Mouse (Mus musculus) frontal cortex, adult 2 months (tissue): ENCODE results near the gene Vmn1r202. TPM values are rescaled to one million over a fixed set of nuclear protein-coding genes. Genes with fewer than 3 reads are reported as not detected.
"Not testable (repeated sequence)": the region's sequence is repeated elsewhere in the genome, so short reads cannot be mapped to it uniquely, and the experiment has no call there.

Experiments
- DNase-seq, 2 experiments: peaks; one replicate each; pipeline ENCODE4 v3.0.0; 2022; ENCODE audit warnings: low spot score in 1 of 2; ENCODE audit errors: extremely low spot score in 1 of 2
- polyA plus RNA-seq: library from polyadenylated mRNA; depleted of rRNA; stranded (reverse); fragments of >200 nt; gene quantifications from 2 replicates; pipeline ENCODE4 v1.2.3, GENCODE M21; 2012; rRNA removed

The Vmn1r202 gene
- not detected in 2 replicates for polyA plus RNA-seq

GRCm38 (mm10) chr13:22505281-22505680 is at the start of gene Vmn1r202:
Vmn1r202 (minus strand) TSS chr13:22505381.
- no peak for DNase-seq

- DNase-seq = not testable (repeated sequence)
These were observed 47.7 kb upstream of the Vmn1r202 start, which contains the start of gene Vmn1r204 for GRCm38 (mm10) chr13:22552898-22553297. Vmn1r204 (plus strand) TSS chr13:22553198.

- no peak for DNase-seq
These were observed 12.6 kb upstream of the Vmn1r202 start, which contains the start of gene Vmn1r203 for GRCm38 (mm10) chr13:22517814-22518213. Vmn1r203 (plus strand) TSS chr13:22518114.

GRCm38 (mm10) chr13:22502431-22502830 is 2.8 kb downstream of the Vmn1r202 start:
- DNase-seq = no peak

- DNase-seq = no peak
These were observed 33.6 kb downstream of the Vmn1r202 start, which contains the start of gene Vmn1r201 for GRCm38 (mm10) chr13:22471623-22472022. Vmn1r201 (plus strand) TSS chr13:22471923.

GRCm38 (mm10) chr13:22455145-22455544 is 50.0 kb downstream of the Vmn1r202 start:
- DNase-seq = no peak

Other genes with a start within 250 kb of the Vmn1r202 start
- gene Vmn1r195, start 234.9 kb downstream of the Vmn1r202 start, polyA plus RNA-seq = not detected in 2 replicates
- gene Vmn1r196, start 215.5 kb downstream of the Vmn1r202 start, polyA plus RNA-seq = not detected in 2 replicates
- gene Vmn1r197, start 180.8 kb downstream of the Vmn1r202 start, polyA plus RNA-seq = not detected in 2 replicates
- not detected in 2 replicates for gene Vmn1r198, start 155.0 kb downstream of the Vmn1r202 start, polyA plus RNA-seq
- not detected in 2 replicates for gene Vmn1r199, start 125.6 kb downstream of the Vmn1r202 start, polyA plus RNA-seq
- gene Vmn1r200, start 115.0 kb downstream of the Vmn1r202 start, polyA plus RNA-seq = 0.08 and 0.11 TPM in 2 replicates
- gene Vmn1r201, start 33.5 kb downstream of the Vmn1r202 start, polyA plus RNA-seq = not detected in 2 replicates
- gene Vmn1r203, start 12.7 kb upstream of the Vmn1r202 start, polyA plus RNA-seq = not detected in 2 replicates
- not detected in 2 replicates for gene Vmn1r204, start 47.8 kb upstream of the Vmn1r202 start, polyA plus RNA-seq
- gene Vmn1r205, start 87.6 kb upstream of the Vmn1r202 start, polyA plus RNA-seq = not detected in 2 replicates
- gene Vmn1r206, start 118.9 kb upstream of the Vmn1r202 start, polyA plus RNA-seq = 3.1 and 4.1 TPM in 2 replicates
- gene Vmn1r207-ps, start 224.2 kb upstream of the Vmn1r202 start, polyA plus RNA-seq = 0.22 and 0.25 TPM in 2 replicates